Mouse (Mus musculus) spleen, adult 2 months (tissue): ENCODE data around the gene Smg6.

ENCODE experiments used
- CTCF ChIP-seq: fragments of 200-500 bp; IDR thresholded peaks from 2 replicates; pipeline ENCODE4 v1.5.1; 2011; ENCODE audit warnings: mild to moderate bottlenecking, inconsistent platforms; ENCODE audit not compliant: insufficient read depth, insufficient read length, insufficient replicate concordance; ENCODE audit errors: extremely low read depth
- POLR2A ChIP-seq: fragments of 200-500 bp; IDR thresholded peaks from 2 replicates; pipeline ENCODE4 v1.6.1; 2011; ENCODE audit warnings: low read depth, low read length, inconsistent platforms

GRCm38 (mm10) chr11:75201721-75202120 is 276.1 kb downstream of the Smg6 start:
- TF ChIP-seq POLR2A (no peak), CTCF (no peak)
